Mouse (Mus musculus) stomach, embryonic 15.5 days (tissue): ENCODE data around the gene Ints1. TPM values are rescaled to one million over a fixed set of nuclear protein-coding genes. Genes with fewer than 3 reads are reported as not detected.

Source experiments
- ATAC-seq: fragments of 200-750 bp; cut with Nextera tagmentation; 2 replicates; pipeline ENCODE4 v1.8.0; 2017; ENCODE audit warnings: low read depth, moderate number of reproducible peaks, moderate TSS enrichment; ENCODE audit not compliant: insufficient read depth, low FRiP score
- H3K27ac ChIP-seq: fragments of 300-500 bp; sonication (generic); 2 replicates; pipeline ENCODE4 v1.5.1; 2015; ENCODE audit warnings: mild to moderate bottlenecking, inconsistent platforms
- H3K27me3 ChIP-seq: fragments of 300-500 bp; sonication (generic); replicated peaks from 2 replicates; pipeline ENCODE4 v1.6.1; 2015; ENCODE audit warnings: inconsistent platforms
- H3K36me3 ChIP-seq: fragments of 300-500 bp; sonication (generic); 2 replicates; pipeline ENCODE4 v1.6.1; 2015; ENCODE audit warnings: inconsistent platforms
- H3K4me1 ChIP-seq: fragments of 300-500 bp; sonication (generic); 2 replicates; pipeline ENCODE4 v1.6.1; 2015; ENCODE audit warnings: inconsistent platforms
- H3K4me2 ChIP-seq: fragments of 300-500 bp; sonication (generic); 2 replicates; pipeline ENCODE4 v1.6.1; 2015; ENCODE audit warnings: mild to moderate bottlenecking, inconsistent platforms
- H3K4me3 ChIP-seq: fragments of 300-500 bp; sonication (generic); replicated peaks from 2 replicates; pipeline ENCODE4 v1.5.1; 2015; ENCODE audit warnings: inconsistent platforms
- H3K9ac ChIP-seq: fragments of 300-500 bp; sonication (generic); 2 replicates; pipeline ENCODE4 v1.6.1; 2015; ENCODE audit warnings: inconsistent platforms
- H3K9me3 ChIP-seq: fragments of 300-500 bp; sonication (generic); 2 replicates; pipeline ENCODE4 v1.6.1; 2016; ENCODE audit warnings: inconsistent platforms
- WGBS: fragments of 180-500 bp; shearing (Covaris S2); methylation state at CpG from one replicate; pipeline ENCODE4 v1.1.7; 2015; 5-methylcytosine and 5-hydroxymethylcytosine counted together
- polyA plus RNA-seq: library from polyadenylated mRNA; unstranded; fragments of >200 nt; fragmentation: Nextera tagmentation; extraction: Ambion mirVana; gene quantifications from 2 replicates; pipeline ENCODE4 v1.2.1, GENCODE M21; 2015

Ints1 gene
- polyA plus RNA-seq, 1 experiment from 2014 or later, result 19.2 TPM

- H3K36me3 ChIP-seq, result peaks cover 23% of the 10 kb centered on the region; the same call in 1 of the 2 replicates
- H3K4me2 ChIP-seq, result no peak overlapping the region
- peaks cover 48% of the 10 kb centered on the region for H3K4me1 ChIP-seq
- H3K9me3 ChIP-seq, result no peaks in the 10 kb centered on the region
- H3K27me3 ChIP-seq, result no peaks in the 10 kb centered on the region
- no peak for ATAC-seq
- WGBS, result 93% methylated on average over 33 of the region's 33 CpGs
- no peak overlapping the region for H3K4me3 ChIP-seq
- H3K9ac ChIP-seq, result no peak overlapping the region
- no peak overlapping the region for H3K27ac ChIP-seq
Measured at GRCm38 (mm10) chr5:139799801-139800590, 24.5 kb upstream of the Ints1 start.

- no peak for ATAC-seq
- Histone ChIP-seq H3K9me3 (no peaks in the 10 kb centered on the region), H3K27ac (no peak overlapping the region), H3K36me3 (peaks cover 23% of the 10 kb centered on the region; the same call in 1 of the 2 replicates), H3K27me3 (no peaks in the 10 kb centered on the region), H3K4me1 (peaks cover 48% of the 10 kb centered on the region), H3K4me2 (no peak overlapping the region), H3K4me3 (no peak overlapping the region), H3K9ac (no peak overlapping the region)
- 90% methylated on average over 9 of the region's 9 CpGs for WGBS
Measured at GRCm38 (mm10) chr5:139799041-139799440, 23.6 kb upstream of the Ints1 start.

- 53% methylated on average over 12 of the region's 12 CpGs for WGBS
- no peak for ATAC-seq
- H3K36me3 ChIP-seq, result peaks cover 23% of the 10 kb centered on the region; the same call in 1 of the 2 replicates
- no peaks in the 10 kb centered on the region for H3K27me3 ChIP-seq
- H3K4me3 ChIP-seq, result no peak overlapping the region
- peak overlapping the region; percentile 40; the same call in 1 of the 2 replicates for H3K27ac ChIP-seq
- H3K4me2 ChIP-seq, result no peak overlapping the region
- no peaks in the 10 kb centered on the region for H3K9me3 ChIP-seq
- peaks cover 48% of the 10 kb centered on the region for H3K4me1 ChIP-seq
- no peak overlapping the region for H3K9ac ChIP-seq
Measured at GRCm38 (mm10) chr5:139798168-139798900, 22.9 kb upstream of the Ints1 start.

- 37% methylated on average over 11 of the region's 11 CpGs for WGBS
- peaks cover 55% of the 10 kb centered on the region for H3K4me1 ChIP-seq
- no peaks in the 10 kb centered on the region for H3K27me3 ChIP-seq
Measured at GRCm38 (mm10) chr5:139797473-139798167, 22.1 kb upstream of the Ints1 start.

GRCm38 (mm10) chr5:139796900-139797299, 21.4 kb upstream of the Ints1 start:
- Histone ChIP-seq H3K4me2 (peak overlapping the region; percentile 49), H3K4me3 (peak overlapping the region; percentile 10), H3K9ac (no peak overlapping the region), H3K9me3 (no peaks in the 10 kb centered on the region), H3K27me3 (no peaks in the 10 kb centered on the region), H3K36me3 (peaks cover 21% of the 10 kb centered on the region; the same call in 1 of the 2 replicates), H3K27ac (peak overlapping the region; percentile 73), H3K4me1 (peaks cover 62% of the 10 kb centered on the region)
- ATAC-seq, result peak; percentile 67
- WGBS, result 10% methylated on average over 13 of the region's 13 CpGs

More at GRCm38 (mm10) chr5:139797473-139798167, 22.1 kb upstream of the Ints1 start:
- H3K9me3 ChIP-seq, result no peaks in the 10 kb centered on the region
- H3K4me3 ChIP-seq, result peak overlapping the region; percentile 10
- ATAC-seq, result no peak
- H3K4me2 ChIP-seq, result peak overlapping the region; percentile 49
- H3K27ac ChIP-seq, result peak overlapping the region; percentile 73
- no peak overlapping the region for H3K9ac ChIP-seq
- H3K36me3 ChIP-seq, result peaks cover 23% of the 10 kb centered on the region; the same call in 1 of the 2 replicates

- WGBS, result 70% methylated on average over 9 of the region's 9 CpGs
- Histone ChIP-seq H3K36me3 (peaks cover 16% of the 10 kb centered on the region; the same call in 1 of the 2 replicates), H3K4me1 (peaks cover 62% of the 10 kb centered on the region), H3K4me3 (no peak overlapping the region), H3K27me3 (no peaks in the 10 kb centered on the region), H3K9me3 (no peaks in the 10 kb centered on the region), H3K9ac (no peak overlapping the region), H3K4me2 (peak overlapping the region; percentile 49; the same call in 1 of the 2 replicates), H3K27ac (peak overlapping the region; percentile 62; the same call in 1 of the 2 replicates)
- ATAC-seq, result no peak
Measured at GRCm38 (mm10) chr5:139796001-139796620, 20.6 kb upstream of the Ints1 start.

GRCm38 (mm10) chr5:139794938-139795337, 19.5 kb upstream of the Ints1 start:
- no peak for ATAC-seq
- no peaks in the 10 kb centered on the region for H3K27me3 ChIP-seq
- WGBS, result 60% methylated on average over 10 of the region's 10 CpGs
- no peaks in the 10 kb centered on the region for H3K9me3 ChIP-seq
- no peak overlapping the region for H3K4me3 ChIP-seq
- no peak overlapping the region for H3K9ac ChIP-seq
- H3K4me1 ChIP-seq, result peaks cover 65% of the 10 kb centered on the region
- no peak overlapping the region for H3K27ac ChIP-seq
- H3K4me2 ChIP-seq, result no peak overlapping the region
- H3K36me3 ChIP-seq, result peaks cover 5% of the 10 kb centered on the region; the same call in 1 of the 2 replicates

GRCm38 (mm10) chr5:139794137-139794536, 18.7 kb upstream of the Ints1 start:
- ATAC-seq, result no peak
- Histone ChIP-seq H3K27me3 (no peaks in the 10 kb centered on the region), H3K36me3 (no peaks in the 10 kb centered on the region), H3K9me3 (no peaks in the 10 kb centered on the region), H3K9ac (no peak overlapping the region), H3K4me1 (peaks cover 65% of the 10 kb centered on the region), H3K4me2 (peak overlapping the region; percentile 97), H3K4me3 (peak overlapping the region; percentile 82; the same call in 1 of the 2 replicates), H3K27ac (peak overlapping the region; percentile 86)
- 80% methylated on average over 5 of the region's 5 CpGs for WGBS

GRCm38 (mm10) chr5:139793338-139794089, 18.0 kb upstream of the Ints1 start:
- H3K9ac ChIP-seq, result no peak overlapping the region
- H3K4me3 ChIP-seq, result peak overlapping the region; percentile 82
- H3K9me3 ChIP-seq, result no peaks in the 10 kb centered on the region
- H3K27ac ChIP-seq, result peak overlapping the region; percentile 86
- ATAC-seq, result 0 out of 2 replicates have a peak, but pooled peaks have one; percentile 12
- 23% methylated on average over 11 of the region's 11 CpGs for WGBS
- peak overlapping the region; percentile 97 for H3K4me2 ChIP-seq
- no peaks in the 10 kb centered on the region for H3K36me3 ChIP-seq
- no peaks in the 10 kb centered on the region for H3K27me3 ChIP-seq
- H3K4me1 ChIP-seq, result peaks cover 64% of the 10 kb centered on the region

- WGBS, result 18% methylated on average over 3 of the region's 3 CpGs
- H3K9ac ChIP-seq, result no peak overlapping the region
Measured at GRCm38 (mm10) chr5:139792966-139793337, 17.5 kb upstream of the Ints1 start.

More at GRCm38 (mm10) chr5:139792966-139793337, 17.5 kb upstream of the Ints1 start:
- Histone ChIP-seq H3K4me1 (peaks cover 58% of the 10 kb centered on the region), H3K9me3 (no peaks in the 10 kb centered on the region), H3K27ac (peak overlapping the region; percentile 86), H3K36me3 (no peaks in the 10 kb centered on the region), H3K27me3 (no peaks in the 10 kb centered on the region), H3K4me2 (peak overlapping the region; percentile 97), H3K4me3 (peak overlapping the region; percentile 82)
- ATAC-seq, result no peak
